Mouse (Mus musculus) kidney, adult 9 months (tissue): Measurements from ENCODE around the gene Zfp799.

Source experiments
- DNase-seq: peaks from one replicate; pipeline ENCODE4 v3.0.0; 2022

Zfp799 gene

DNA sequence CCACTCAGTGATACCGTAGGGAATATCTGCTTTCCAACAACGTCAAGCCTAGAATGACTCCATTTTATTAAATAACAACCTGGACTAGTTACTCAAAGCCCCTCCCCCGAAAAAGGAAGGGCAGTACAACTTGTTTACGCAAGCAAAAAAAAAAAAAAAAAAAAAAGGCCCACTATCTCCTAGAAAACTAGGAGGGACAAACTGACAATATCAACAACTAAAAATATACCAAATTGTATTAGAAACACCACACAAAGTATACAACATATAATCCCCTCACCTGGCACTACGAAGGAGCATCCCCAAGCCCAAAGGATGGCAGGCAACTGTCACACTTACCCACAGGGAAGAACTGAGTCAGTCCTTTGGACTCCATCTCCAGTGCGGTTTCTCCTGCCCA is 43.1 kb downstream of the Zfp799 start:
- DNase-seq: peak; percentile 28

DNA sequence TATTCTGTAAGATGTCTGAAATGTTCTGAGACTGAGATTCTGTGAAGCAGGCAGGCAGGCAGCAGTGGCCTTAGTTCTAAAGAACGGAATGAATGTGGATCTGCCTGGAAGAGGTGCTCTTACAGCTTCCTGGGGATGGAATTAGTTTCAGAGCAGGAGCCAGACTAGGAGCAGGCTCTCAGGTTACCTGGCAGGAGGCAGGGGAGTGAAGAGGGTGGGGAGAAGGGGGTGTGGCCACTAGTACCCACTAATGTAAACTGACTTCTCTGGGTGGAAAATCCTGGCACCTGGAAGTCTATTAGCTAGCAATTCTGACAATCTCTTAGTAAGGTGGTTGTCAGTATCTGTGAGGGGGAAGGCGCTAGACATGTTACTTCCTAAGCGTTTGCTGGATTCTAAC is 44.4 kb downstream of the Zfp799 start:
- DNase-seq: no peak

DNA sequence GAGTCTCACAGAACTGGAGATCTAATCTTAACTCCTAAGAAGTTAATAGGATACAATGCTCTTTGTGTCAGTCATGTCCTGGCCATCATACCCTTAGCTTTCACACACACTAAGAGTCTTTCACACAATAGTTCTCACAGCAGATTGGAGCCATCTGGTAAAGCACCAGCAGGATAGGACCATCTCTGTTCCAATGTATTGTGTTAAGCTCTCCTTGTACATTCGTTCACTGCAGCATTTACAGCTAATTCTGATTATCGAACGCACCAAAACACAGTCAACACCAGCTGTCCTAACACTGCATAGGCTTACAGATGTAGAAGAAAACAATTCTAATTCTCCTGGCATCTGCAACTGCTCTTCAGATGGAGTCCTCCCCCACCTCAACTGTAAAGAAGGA is 52.5 kb downstream of the Zfp799 start:
- DNase-seq: no peak

GRCm38 (mm10) chr17:32771213-32771612 is 58.8 kb downstream of the Zfp799 start:
- DNase-seq: peak; percentile 32

GRCm38 (mm10) chr17:32766422-32766821 is 63.6 kb downstream of the Zfp799 start:
- DNase-seq: no peak
